Mouse (Mus musculus) testis, adult 2 months (tissue): ENCODE data around the gene Kif16b. TPM values are rescaled to one million over a fixed set of nuclear protein-coding genes. Genes with fewer than 3 reads are reported as not detected.

Experiments
- H3K27ac ChIP-seq: fragments of 200-500 bp; 2 replicates; pipeline ENCODE4 v1.5.1; 2012; ENCODE audit warnings: low read depth, low read length; ENCODE audit not compliant: control insufficient read depth, insufficient read depth
- H3K27me3 ChIP-seq: fragments of 200-500 bp; 2 replicates; pipeline ENCODE4 v1.6.1; 2012; ENCODE audit warnings: mild to moderate bottlenecking, low read length, moderate library complexity; ENCODE audit not compliant: control insufficient read depth, insufficient read depth
- H3K36me3 ChIP-seq: fragments of 200-500 bp; 2 replicates; pipeline ENCODE4 v1.6.1; 2012; ENCODE audit warnings: mild to moderate bottlenecking, low read length; ENCODE audit not compliant: control insufficient read depth, insufficient read depth
- H3K4me1 ChIP-seq: fragments of 200-500 bp; 2 replicates; pipeline ENCODE4 v1.6.1; 2012; ENCODE audit warnings: low read length; ENCODE audit not compliant: control insufficient read depth, insufficient read depth
- H3K4me3 ChIP-seq: fragments of 200-500 bp; 2 replicates; pipeline ENCODE4 v1.5.1; 2012; ENCODE audit warnings: low read depth, mild to moderate bottlenecking, low read length, moderate library complexity, mixed read lengths; ENCODE audit not compliant: control insufficient read depth
- CTCF ChIP-seq: fragments of 200-500 bp; IDR thresholded peaks from 2 replicates; pipeline ENCODE4 v1.5.1; 2012; ENCODE audit warnings: low read depth, mild to moderate bottlenecking, inconsistent platforms, low read length, moderate library complexity; ENCODE audit not compliant: control insufficient read depth, insufficient read depth, insufficient replicate concordance
- POLR2A ChIP-seq: fragments of 200-500 bp; IDR thresholded peaks from 2 replicates; pipeline ENCODE4 v1.6.1; 2012; ENCODE audit warnings: low read depth, mild to moderate bottlenecking, inconsistent platforms, low read length, moderate library complexity; ENCODE audit not compliant: control insufficient read depth
- polyA plus RNA-seq: library from polyadenylated mRNA; depleted of rRNA; stranded (reverse); fragments of >200 nt; gene quantifications from 2 replicates; pipeline ENCODE4 v1.2.3, GENCODE M21; 2012

Kif16b gene
- polyA plus RNA-seq, 1 experiment = 11.9 TPM

- no peak overlapping the region for H3K4me3 ChIP-seq
- no peaks in the 10 kb centered on the region for H3K4me1 ChIP-seq
- TF ChIP-seq POLR2A (no peak), CTCF (no peak)
- H3K36me3 ChIP-seq = no peaks in the 10 kb centered on the region
- H3K27me3 ChIP-seq = no peaks in the 10 kb centered on the region
- H3K27ac ChIP-seq = no peak overlapping the region
These were observed 68.5 kb downstream of the Kif16b start for GRCm38 (mm10) chr2:142832617-142833422.

- TF ChIP-seq POLR2A = no peak
- TF ChIP-seq CTCF = no peak
- H3K27ac ChIP-seq = no peak overlapping the region
These were observed 88.3 kb downstream of the Kif16b start for GRCm38 (mm10) chr2:142813033-142813432.

GRCm38 (mm10) chr2:142803760-142804448 lies 97.4 kb downstream of the Kif16b start:
- TF ChIP-seq POLR2A (no peak), CTCF (no peak)
- Histone ChIP-seq H3K4me3 (no peak overlapping the region), H3K27ac (no peak overlapping the region), H3K36me3 (no peaks in the 10 kb centered on the region), H3K27me3 (no peaks in the 10 kb centered on the region), H3K4me1 (no peaks in the 10 kb centered on the region)

More at GRCm38 (mm10) chr2:142813033-142813432, 88.3 kb downstream of the Kif16b start:
- no peaks in the 10 kb centered on the region for H3K4me1 ChIP-seq
- no peak overlapping the region for H3K4me3 ChIP-seq
- no peaks in the 10 kb centered on the region for H3K36me3 ChIP-seq
- no peaks in the 10 kb centered on the region for H3K27me3 ChIP-seq

GRCm38 (mm10) chr2:142797310-142797709 lies 104.0 kb downstream of the Kif16b start:
- no peaks in the 10 kb centered on the region for H3K27me3 ChIP-seq
- H3K36me3 ChIP-seq = no peaks in the 10 kb centered on the region
- no peak overlapping the region for H3K27ac ChIP-seq
- no peaks in the 10 kb centered on the region for H3K4me1 ChIP-seq
- TF ChIP-seq POLR2A (no peak), CTCF (no peak)
- no peak overlapping the region for H3K4me3 ChIP-seq

GRCm38 (mm10) chr2:142775358-142775757 lies 126.0 kb downstream of the Kif16b start:
- H3K27ac ChIP-seq = no peak overlapping the region
- no peak for TF ChIP-seq POLR2A
- no peak for TF ChIP-seq CTCF
- no peaks in the 10 kb centered on the region for H3K36me3 ChIP-seq
- no peak overlapping the region for H3K4me3 ChIP-seq
- H3K4me1 ChIP-seq = no peaks in the 10 kb centered on the region
- no peaks in the 10 kb centered on the region for H3K27me3 ChIP-seq

- Histone ChIP-seq H3K4me1 (no peaks in the 10 kb centered on the region), H3K27ac (no peak overlapping the region), H3K27me3 (no peaks in the 10 kb centered on the region), H3K36me3 (no peaks in the 10 kb centered on the region), H3K4me3 (no peak overlapping the region)
- TF ChIP-seq CTCF = no peak
- no peak for TF ChIP-seq POLR2A
These were observed 126.6 kb downstream of the Kif16b start for GRCm38 (mm10) chr2:142774752-142775151.

- H3K27ac ChIP-seq = no peak overlapping the region
These were observed 131.6 kb downstream of the Kif16b start for GRCm38 (mm10) chr2:142769647-142770121.

More at GRCm38 (mm10) chr2:142769647-142770121, 131.6 kb downstream of the Kif16b start:
- no peak for TF ChIP-seq POLR2A
- TF ChIP-seq CTCF = no peak
- Histone ChIP-seq H3K36me3 (no peaks in the 10 kb centered on the region), H3K27me3 (no peaks in the 10 kb centered on the region), H3K4me1 (no peaks in the 10 kb centered on the region), H3K4me3 (no peak overlapping the region)
